Mouse (Mus musculus) liver, embryonic 11.5 days (tissue): ENCODE results near the gene Tmem169. TPM values are rescaled to one million over a fixed set of nuclear protein-coding genes. Genes with fewer than 3 reads are reported as not detected.

Experiments used
- ATAC-seq: fragments of 200-750 bp; cut with Nextera tagmentation; replicated peaks from 2 replicates; pipeline ENCODE4 v1.8.0; 2017; ENCODE audit warnings: moderate number of reproducible peaks, mild to moderate bottlenecking, moderate TSS enrichment, moderate library complexity; ENCODE audit not compliant: low FRiP score
- DNase-seq: peaks from one replicate; pipeline ENCODE4 v3.0.0-alpha.2; 2017; ENCODE audit warnings: low spot score
- H3K27ac ChIP-seq: fragments of 300-500 bp; sonication (generic); 2 replicates; pipeline ENCODE4 v1.5.1; 2014; ENCODE audit warnings: mild to moderate bottlenecking, low read depth, low read length, control low read depth
- H3K27me3 ChIP-seq: fragments of 300-500 bp; sonication (generic); replicated peaks from 2 replicates; pipeline ENCODE4 v1.6.1; 2014; ENCODE audit warnings: low read length, mixed read lengths; ENCODE audit not compliant: control insufficient read depth, insufficient read depth
- H3K36me3 ChIP-seq: fragments of 300-500 bp; sonication (generic); 2 replicates; pipeline ENCODE4 v1.6.1; 2014; ENCODE audit warnings: mild to moderate bottlenecking, low read length, moderate library complexity, mixed read lengths; ENCODE audit not compliant: control insufficient read depth, insufficient read depth
- H3K4me1 ChIP-seq: fragments of 300-500 bp; sonication (generic); replicated peaks from 2 replicates; pipeline ENCODE4 v1.6.1; 2014; ENCODE audit warnings: low read length, mixed read lengths; ENCODE audit not compliant: control insufficient read depth, insufficient read depth
- H3K4me2 ChIP-seq: fragments of 300-500 bp; sonication (generic); 2 replicates; pipeline ENCODE4 v1.6.1; 2014; ENCODE audit warnings: mild to moderate bottlenecking, control low read depth, moderate library complexity
- H3K4me3 ChIP-seq: fragments of 300-500 bp; sonication (generic); 2 replicates; pipeline ENCODE4 v1.5.1; 2014; ENCODE audit warnings: low read depth, low read length, control low read depth
- H3K9ac ChIP-seq: fragments of 300-500 bp; sonication (generic); 2 replicates; pipeline ENCODE4 v1.6.1; 2014; ENCODE audit warnings: low read depth, low read length, control low read depth
- H3K9me3 ChIP-seq: fragments of 300-500 bp; sonication (generic); 2 replicates; pipeline ENCODE4 v1.6.1; 2016; ENCODE audit warnings: low read length, inconsistent platforms, mixed read lengths; ENCODE audit not compliant: control insufficient read depth
- WGBS: fragments of 180-500 bp; shearing (Covaris S2); extraction: QIAGEN DNeasy Blood & Tissue Kit; methylation state at CpG from one replicate; pipeline ENCODE4 v1.1.7; 2014; 5-methylcytosine and 5-hydroxymethylcytosine counted together
- polyA plus RNA-seq: library from polyadenylated mRNA; unstranded; fragments of >200 nt; fragmentation: Nextera tagmentation; extraction: Ambion mirVana; gene quantifications from 2 replicates; pipeline ENCODE4 v1.2.1, GENCODE M21; 2014

Tmem169 gene
- polyA plus RNA-seq, 1 experiment from 2014 or later = 0.77 TPM

DNA sequence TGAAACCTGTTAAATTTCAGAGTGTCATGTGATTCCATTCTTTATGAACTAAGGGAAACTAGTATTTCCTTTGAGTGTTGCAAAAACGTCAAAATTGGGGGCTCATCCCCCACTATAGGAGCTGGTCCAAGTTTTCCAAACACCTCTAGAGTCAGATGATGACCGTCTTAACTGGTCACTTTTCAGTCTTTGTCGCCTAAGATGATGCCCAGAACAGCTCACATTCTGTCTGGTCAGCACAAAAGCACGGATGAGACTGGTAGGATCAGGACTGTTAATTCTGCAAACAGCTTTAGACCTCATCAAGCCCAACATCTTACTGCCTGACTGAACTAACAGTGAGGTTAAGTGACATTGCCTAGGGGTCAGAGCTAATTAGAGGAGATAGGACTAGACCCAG is 24.8 kb downstream of the Tmem169 start:
- Histone ChIP-seq H3K27me3 (no peaks in the 10 kb centered on the region), H3K27ac (no peak overlapping the region), H3K4me1 (peaks cover 3% of the 10 kb centered on the region), H3K4me3 (no peak overlapping the region), H3K9ac (no peak overlapping the region), H3K9me3 (no peaks in the 10 kb centered on the region), H3K4me2 (no peak overlapping the region), H3K36me3 (peaks cover 8% of the 10 kb centered on the region; the same call in 1 of the 2 replicates)
- 66% methylated on average over 4 of the region's 4 CpGs for WGBS
- DNase-seq (no peak), ATAC-seq (no peak)

DNA sequence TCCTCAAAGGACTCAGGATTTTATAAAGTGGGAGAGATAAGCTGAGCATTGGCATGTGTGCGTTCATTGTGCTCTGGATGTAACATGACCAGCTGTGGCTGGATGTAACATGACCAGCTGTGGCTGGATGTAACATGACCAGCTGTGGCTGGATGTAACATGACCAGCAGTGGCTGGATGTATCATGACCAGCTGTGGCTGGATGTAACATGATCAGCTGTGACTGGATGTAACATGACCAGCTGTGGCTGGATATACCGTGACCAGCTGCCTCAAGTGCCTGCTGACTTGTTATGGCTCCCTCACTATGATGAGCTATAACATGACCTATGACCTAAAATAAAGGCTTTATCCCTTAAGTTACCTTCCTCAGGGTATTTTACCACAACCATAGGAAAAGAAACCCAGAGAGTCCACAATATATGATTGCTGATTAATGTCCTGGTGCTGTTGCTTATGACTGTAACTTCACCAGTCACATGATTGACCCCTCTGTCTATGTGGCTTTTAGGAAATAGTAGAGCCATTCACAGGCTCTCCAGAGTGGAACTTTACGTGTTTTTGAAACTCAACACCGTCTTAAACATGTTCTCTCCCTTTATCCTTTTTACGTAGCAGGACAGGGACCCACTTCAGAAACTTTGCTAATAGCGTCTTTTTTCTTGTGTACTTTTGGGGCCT is 25.7 kb downstream of the Tmem169 start:
- ATAC-seq = no peak
- H3K4me1 ChIP-seq = peaks cover 3% of the 10 kb centered on the region
- WGBS = 75% methylated on average over 6 of the region's 6 CpGs
- H3K9ac ChIP-seq = no peak overlapping the region
- H3K27ac ChIP-seq = no peak overlapping the region
- H3K9me3 ChIP-seq = no peaks in the 10 kb centered on the region
- DNase-seq = no peak
- no peaks in the 10 kb centered on the region for H3K27me3 ChIP-seq
- H3K4me3 ChIP-seq = no peak overlapping the region
- peaks cover 8% of the 10 kb centered on the region; the same call in 1 of the 2 replicates for H3K36me3 ChIP-seq
- H3K4me2 ChIP-seq = no peak overlapping the region

GRCm38 (mm10) chr1:72312701-72313398 is 28.7 kb downstream of the Tmem169 start:
- DNase-seq = no peak

DNA sequence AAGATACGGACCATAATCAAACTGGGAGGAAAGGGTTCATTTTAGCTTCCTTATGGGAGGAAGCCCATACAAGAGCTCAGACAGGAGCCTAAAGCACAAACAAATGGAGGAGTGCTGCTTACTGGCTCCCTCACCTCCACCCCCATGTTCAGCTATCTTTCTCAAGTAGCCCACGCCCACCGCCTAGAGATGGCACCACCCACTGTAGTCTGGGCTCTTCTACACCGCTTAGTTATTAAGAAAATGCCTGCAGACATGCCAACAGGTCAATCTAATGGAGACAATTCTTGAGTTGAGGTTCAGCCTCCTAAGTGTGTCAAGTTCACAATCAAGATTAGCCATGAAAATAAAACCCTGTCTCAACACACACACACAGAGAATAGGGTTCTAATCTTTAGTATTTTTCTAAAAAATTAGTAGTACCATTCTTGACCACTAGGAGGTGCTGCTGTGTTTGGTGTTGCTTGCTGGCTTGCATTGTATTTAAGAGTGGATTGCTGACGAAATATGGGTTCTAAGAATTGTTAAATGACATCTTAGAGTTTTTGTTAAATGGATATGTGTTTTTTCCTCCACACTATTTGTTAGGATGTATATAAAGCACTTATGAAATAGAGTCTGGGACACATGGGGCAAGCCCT is 29.4 kb downstream of the Tmem169 start:
- no peaks in the 10 kb centered on the region for H3K27me3 ChIP-seq
- DNase-seq (no peak), ATAC-seq (peak; percentile 41; the same call in 1 of the 2 replicates)
- WGBS = 73% methylated on average over 5 of the region's 5 CpGs
- H3K4me3 ChIP-seq = no peak overlapping the region
- H3K9ac ChIP-seq = no peak overlapping the region
- H3K27ac ChIP-seq = no peak overlapping the region
- no peak overlapping the region for H3K4me2 ChIP-seq
- peaks cover 8% of the 10 kb centered on the region; the same call in 1 of the 2 replicates for H3K36me3 ChIP-seq
- no peaks in the 10 kb centered on the region for H3K9me3 ChIP-seq
- H3K4me1 ChIP-seq = no peaks in the 10 kb centered on the region; the same call in 1 of the 2 replicates

More at GRCm38 (mm10) chr1:72312701-72313398, 28.7 kb downstream of the Tmem169 start:
- Histone ChIP-seq H3K4me1 (no peaks in the 10 kb centered on the region; the same call in 1 of the 2 replicates), H3K9me3 (no peaks in the 10 kb centered on the region), H3K27me3 (no peaks in the 10 kb centered on the region), H3K4me2 (no peak overlapping the region), H3K36me3 (peaks cover 8% of the 10 kb centered on the region; the same call in 1 of the 2 replicates), H3K27ac (no peak overlapping the region), H3K4me3 (no peak overlapping the region), H3K9ac (no peak overlapping the region)
- no peak for ATAC-seq
- 88% methylated on average over 9 of the region's 9 CpGs for WGBS

GRCm38 (mm10) chr1:72315447-72315846 is 31.3 kb downstream of the Tmem169 start:
- peaks cover 13% of the 10 kb centered on the region; the same call in 1 of the 2 replicates for H3K36me3 ChIP-seq
- DNase-seq (no peak), ATAC-seq (no peak)
- H3K27ac ChIP-seq = no peak overlapping the region
- H3K4me1 ChIP-seq = no peaks in the 10 kb centered on the region
- H3K4me2 ChIP-seq = no peak overlapping the region
- no peak overlapping the region for H3K4me3 ChIP-seq
- H3K9me3 ChIP-seq = no peaks in the 10 kb centered on the region
- WGBS = 87% methylated on average over 4 of the region's 4 CpGs
- H3K27me3 ChIP-seq = no peaks in the 10 kb centered on the region
- H3K9ac ChIP-seq = no peak overlapping the region

DNA sequence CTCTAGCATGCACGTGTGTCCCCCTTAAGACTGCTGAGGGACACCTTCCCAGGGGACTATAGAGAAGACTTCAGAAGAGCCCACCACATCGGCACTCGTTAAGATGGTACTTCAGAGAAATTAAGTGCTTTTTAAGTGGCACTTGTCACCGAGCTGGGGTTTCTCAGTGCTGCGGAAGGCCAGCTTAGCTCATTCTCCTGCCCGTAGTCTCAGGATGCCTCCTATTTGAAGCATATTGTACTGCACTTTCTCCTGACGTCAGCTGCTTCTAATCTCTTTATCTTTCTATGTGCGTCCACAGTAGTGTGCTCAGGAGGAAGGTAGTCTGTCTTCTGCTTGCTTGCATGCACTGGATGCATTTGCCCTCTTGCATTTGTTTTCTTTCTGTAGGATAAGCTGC is 32.2 kb downstream of the Tmem169 start:
- H3K4me2 ChIP-seq = no peak overlapping the region
- DNase-seq (no peak), ATAC-seq (no peak)
- H3K9me3 ChIP-seq = no peaks in the 10 kb centered on the region
- no peaks in the 10 kb centered on the region for H3K4me1 ChIP-seq
- H3K36me3 ChIP-seq = peaks cover 16% of the 10 kb centered on the region; the same call in 1 of the 2 replicates
- no peaks in the 10 kb centered on the region for H3K27me3 ChIP-seq
- 83% methylated on average over 8 of the region's 8 CpGs for WGBS
- H3K4me3 ChIP-seq = no peak overlapping the region
- no peak overlapping the region for H3K27ac ChIP-seq
- H3K9ac ChIP-seq = no peak overlapping the region

- Histone ChIP-seq H3K4me2 (no peak overlapping the region), H3K4me3 (no peak overlapping the region), H3K9me3 (no peaks in the 10 kb centered on the region), H3K4me1 (no peaks in the 10 kb centered on the region), H3K27ac (no peak overlapping the region), H3K9ac (no peak overlapping the region), H3K36me3 (peaks cover 16% of the 10 kb centered on the region; the same call in 1 of the 2 replicates), H3K27me3 (no peaks in the 10 kb centered on the region)
- WGBS = 85% methylated on average over 7 of the region's 7 CpGs
- DNase-seq (no peak), ATAC-seq (no peak)
These were observed 32.7 kb downstream of the Tmem169 start for GRCm38 (mm10) chr1:72316901-72317300.

DNA sequence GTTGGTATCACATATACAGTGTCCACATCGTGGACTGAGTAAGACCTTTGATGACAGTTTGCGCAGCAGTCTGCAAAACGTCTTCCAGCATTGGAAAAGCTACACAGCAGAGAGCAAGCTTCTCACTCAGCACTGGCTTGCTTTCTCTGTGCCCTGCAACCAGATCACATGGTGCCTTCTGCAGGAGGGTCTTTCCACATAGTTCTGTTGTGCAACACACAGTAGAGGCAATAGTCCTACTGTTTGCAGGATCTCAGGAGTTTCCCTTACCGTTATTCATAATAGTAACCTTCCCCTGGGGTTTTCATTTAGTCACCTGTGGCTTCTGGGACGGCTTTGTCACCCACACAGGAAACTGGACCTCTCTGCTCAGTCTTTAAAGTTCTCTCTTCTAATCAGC is 36.6 kb downstream of the Tmem169 start:
- H3K4me1 ChIP-seq = no peaks in the 10 kb centered on the region
- WGBS = 86% methylated on average over 5 of the region's 5 CpGs
- no peak overlapping the region for H3K4me3 ChIP-seq
- no peaks in the 10 kb centered on the region for H3K27me3 ChIP-seq
- H3K9me3 ChIP-seq = no peaks in the 10 kb centered on the region
- peaks cover 10% of the 10 kb centered on the region; the same call in 1 of the 2 replicates for H3K36me3 ChIP-seq
- no peak for DNase-seq
- no peak overlapping the region for H3K9ac ChIP-seq
- H3K4me2 ChIP-seq = no peak overlapping the region
- H3K27ac ChIP-seq = no peak overlapping the region
- no peak for ATAC-seq
